Mouse (Mus musculus) C2C12 (cell line): ENCODE data around the gene Morn4.
A peak's percentile ranks its signal among the peaks of the same experiment; 100 is the strongest.

ENCODE experiments used
- CTCF ChIP-seq: IDR thresholded peaks from one replicate; pipeline ENCODE4 v1.5.1; 2011; ENCODE audit not compliant: control insufficient read depth, insufficient read depth, insufficient read length
- MAX ChIP-seq: IDR thresholded peaks from one replicate; pipeline ENCODE4 v1.6.1; 2011; ENCODE audit warnings: mild to moderate bottlenecking, control low read depth

DNA sequence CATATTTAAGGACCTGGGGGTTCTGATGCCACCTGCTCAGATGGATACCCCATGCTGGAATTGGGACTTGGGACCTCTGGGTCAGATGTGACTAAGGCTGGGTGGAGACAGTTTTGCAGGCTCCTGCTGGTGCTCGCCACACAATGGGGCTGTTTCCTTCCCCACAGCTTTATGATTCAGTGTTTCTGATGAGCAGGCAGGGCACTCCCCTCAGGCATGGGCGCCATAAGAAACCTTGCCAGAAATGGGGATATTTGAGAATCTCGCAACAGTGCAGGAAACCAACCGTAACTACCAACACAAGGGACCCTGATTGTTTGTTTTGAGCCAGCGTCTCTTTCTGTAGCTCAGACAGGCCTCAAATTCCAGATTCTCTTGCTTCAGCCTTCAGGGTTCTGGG is 44.9 kb upstream of the Morn4 start:
- TF ChIP-seq CTCF (no peak), MAX (peak; percentile 39)
